Mouse (Mus musculus): Measurements from ENCODE around the gene Tanc2.

Gene Tanc2

GRCm38 (mm10) chr11:105952911-105953386 is 363.2 kb downstream of the Tanc2 start, which contains the start of gene Cyb561:
TSS of gene Cyb561 (minus strand) at chr11:105953336.
- DNase-seq (ENCODE audit: low spot score): no peak

- DNase-seq (ENCODE audit: low spot score): no peak
These were observed 363.6 kb downstream of the Tanc2 start for GRCm38 (mm10) chr11:105953402-105953801.

- DNase-seq (ENCODE audit: low spot score): no peak
These were observed 366.1 kb downstream of the Tanc2 start for GRCm38 (mm10) chr11:105955815-105956430.

- no peak for DNase-seq (ENCODE audit: low spot score)
These were observed 367.7 kb downstream of the Tanc2 start for GRCm38 (mm10) chr11:105957501-105957900.

GRCm38 (mm10) chr11:105958566-105958965 is 368.8 kb downstream of the Tanc2 start:
- no peak for DNase-seq (ENCODE audit: low spot score)

GRCm38 (mm10) chr11:105959355-105959754 is 369.6 kb downstream of the Tanc2 start:
- peak; percentile 60 for DNase-seq (ENCODE audit: low spot score)

GRCm38 (mm10) chr11:105964691-105965090 is 374.9 kb downstream of the Tanc2 start:
- DNase-seq (ENCODE audit: low spot score): no peak

GRCm38 (mm10) chr11:105966288-105966687 is 376.5 kb downstream of the Tanc2 start:
- no peak for DNase-seq (ENCODE audit: low spot score)

- DNase-seq (ENCODE audit: low spot score): peak; percentile 38
These were observed 378.2 kb downstream of the Tanc2 start, which contains the start of gene Ace for GRCm38 (mm10) chr11:105967741-105968574. TSS of gene Ace (plus strand) at chr11:105967945.

- DNase-seq (ENCODE audit: low spot score): no peak
These were observed 379.2 kb downstream of the Tanc2 start for GRCm38 (mm10) chr11:105968948-105969347.

- peak; percentile 59 for DNase-seq (ENCODE audit: low spot score)
These were observed 379.7 kb downstream of the Tanc2 start for GRCm38 (mm10) chr11:105969516-105969915.

- DNase-seq (ENCODE audit: low spot score): no peak
These were observed 384.8 kb downstream of the Tanc2 start for GRCm38 (mm10) chr11:105974593-105974992.

GRCm38 (mm10) chr11:105975050-105975449 is 385.3 kb downstream of the Tanc2 start:
- no peak for DNase-seq (ENCODE audit: low spot score)

- no peak for DNase-seq (ENCODE audit: low spot score)
These were observed 385.9 kb downstream of the Tanc2 start for GRCm38 (mm10) chr11:105975636-105976035.

GRCm38 (mm10) chr11:105978232-105978631 is 388.4 kb downstream of the Tanc2 start:
- DNase-seq (ENCODE audit: low spot score): no peak

GRCm38 (mm10) chr11:105978634-105979033 is 388.8 kb downstream of the Tanc2 start:
- DNase-seq (ENCODE audit: low spot score): no peak
